Mouse (Mus musculus): ENCODE results near the gene Fhod1. TPM values are rescaled to one million over a fixed set of nuclear protein-coding genes. Genes with fewer than 3 reads are reported as not detected.

Fhod1 gene
- total RNA-seq, 2 experiments from 2014 or later = 2.3 to 3.7 TPM

GRCm38 (mm10) chr8:105282239-105282638, 65.5 kb downstream of the Fhod1 start:
- intact Hi-C loops (cut with DNase I) = no loop called here
- DNase-seq (ENCODE audit: low spot score in 2 of 2) = no peak

GRCm38 (mm10) chr8:105281821-105282220, 65.9 kb downstream of the Fhod1 start:
- intact Hi-C loops (cut with DNase I) = no loop called here
- no peak for DNase-seq (ENCODE audit: low spot score in 2 of 2)

DNA sequence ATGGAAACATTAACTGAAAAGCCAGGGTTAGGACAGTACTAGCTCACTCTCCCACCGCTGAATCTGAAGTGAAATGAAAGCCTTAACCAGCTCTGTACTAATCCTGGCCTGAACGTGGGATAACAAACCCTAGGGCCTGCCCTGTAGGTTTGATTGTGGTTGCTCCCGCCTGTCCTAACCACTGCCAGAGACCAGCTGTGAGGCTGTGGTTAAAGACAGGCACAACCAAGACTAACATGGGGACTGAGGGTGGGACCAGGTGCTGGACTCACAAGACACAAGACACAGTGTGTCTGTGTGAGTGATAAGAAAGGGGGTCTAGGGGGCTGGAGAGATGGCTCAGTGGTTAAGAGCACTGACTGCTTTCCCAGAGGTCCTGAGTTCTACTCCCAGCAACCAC, 67.2 kb downstream of the Fhod1 start:
- intact Hi-C loops (cut with DNase I) = no loop called here
- no peak for DNase-seq (ENCODE audit: low spot score in 2 of 2)

Small RNA genes lying within 50 kb of the gene (microRNA-seq; reads per million reads assigned to microRNA genes)
- gene Gm27320 (not detected), gene Mir328 (11,109 reads per million, percentile 96 among the genes with 10 or more reads in this experiment)

Other genes starting within 250 kb of the Fhod1 start
- gene Ces4a, start 216.2 kb downstream of the Fhod1 start, total RNA-seq (2021) = not detected
- 10 to 100 TPM; 21.4 to 24.1 TPM for gene Cbfb, start 177.3 kb downstream of the Fhod1 start, total RNA-seq (2021)
- 10 to 100 TPM; 37.8 to 38.5 TPM for gene D230025D16Rik, start 122.8 kb downstream of the Fhod1 start, total RNA-seq (2021)
- 1 to 10 TPM; 2.4 to 5.0 TPM for gene B3gnt9, start 92.8 kb downstream of the Fhod1 start, total RNA-seq (2021)
- 1 to 10 TPM; 7.2 to 7.5 TPM for gene Tradd, start 83.3 kb downstream of the Fhod1 start, total RNA-seq (2021)
- 1 to 10 TPM in 1 of 2 experiments, under 1 TPM in 1; 0.86 to 1.4 TPM for gene Fbxl8, start 83.3 kb downstream of the Fhod1 start, total RNA-seq (2021)
- 10 to 100 TPM; 11.5 to 12.0 TPM for gene Hsf4, start 78.2 kb downstream of the Fhod1 start, total RNA-seq (2021)
- gene Nol3, start 71.8 kb downstream of the Fhod1 start, total RNA-seq (2021) = 10 to 100 TPM in 1 of 2 experiments, 1 to 10 TPM in 1; 9.2 to 11.8 TPM
- gene 4931428F04Rik, start 58.1 kb downstream of the Fhod1 start, total RNA-seq (2021) = 10 to 100 TPM; 24.2 to 27.1 TPM
- 1 to 10 TPM in 1 of 2 experiments, under 1 TPM in 1; 0.79 to 1.8 TPM for gene Exoc3l, start 51.9 kb downstream of the Fhod1 start, total RNA-seq (2021)
- gene E2f4, start 50.3 kb downstream of the Fhod1 start, total RNA-seq (2021) = 10 to 100 TPM; 32.4 to 33.7 TPM
- gene Elmo3, start 42.4 kb downstream of the Fhod1 start, total RNA-seq (2021) = 1 to 10 TPM; 1.0 to 1.7 TPM
- gene Lrrc29, start 21.7 kb downstream of the Fhod1 start, total RNA-seq (2021) = 1 to 10 TPM; 3.7 to 7.3 TPM
- 10 to 100 TPM; 38.5 to 43.6 TPM for gene Tmem208, start 21.6 kb downstream of the Fhod1 start, total RNA-seq (2021)
- gene Slc9a5, start 890 bp upstream of the Fhod1 start, total RNA-seq (2021) = 10 to 100 TPM; 34.1 to 44.5 TPM
- 1 to 10 TPM; 1.3 to 5.5 TPM for gene Plekhg4, start 25.3 kb upstream of the Fhod1 start, total RNA-seq (2021)
- gene Kctd19, start 65.5 kb upstream of the Fhod1 start, total RNA-seq (2021) = not detected
- under 1 TPM; 0.32 to 0.37 TPM for gene Lrrc36, start 65.6 kb upstream of the Fhod1 start, total RNA-seq (2021)
- 10 to 100 TPM; 36.1 to 46.4 TPM for gene Tppp3, start 123.6 kb upstream of the Fhod1 start, total RNA-seq (2021)
- 10 to 100 TPM; 33.2 to 45.3 TPM for gene Zdhhc1, start 148.9 kb upstream of the Fhod1 start, total RNA-seq (2021)
- gene Hsd11b2, start 170.8 kb upstream of the Fhod1 start, total RNA-seq (2021) = under 1 TPM in 1 of 2 experiments, not detected in 1; 0.20 TPM
- 100 to 1,000 TPM; 305 to 349 TPM for gene Atp6v0d1, start 218.1 kb upstream of the Fhod1 start, total RNA-seq (2021)

Data from left cerebral cortex, postnatal 36 days (tissue).